Mouse (Mus musculus): ENCODE measurements around the gene Wscd1.

- TF ChIP-seq POLR2A (IDR thresholded peaks at IDR 0.05; ENCODE audit: low read depth, low read length) (no peak), CTCF (IDR thresholded peaks at IDR 0.05; ENCODE audit: extremely low read depth, insufficient read length, insufficient replicate concordance, low read depth, low read length) (no peak)
Measured at GRCm38 (mm10) chr11:71812921-71813320, 63.2 kb downstream of the Wscd1 start.
